In genomic region chr11:88295298-88295697, GRCm38 (mm10) we compare ENCODE assay signal across 20 mouse cellular contexts. TPM values are rescaled to one million over a fixed set of nuclear protein-coding genes. Genes with fewer than 3 reads are reported as not detected.
DNase-seq lines count a peak whose midpoint lies in the region; ATAC-seq lines count a peak whose summit lies in the region.
"Had no signal": no experiment of that assay in that cellular context is flagged by ENCODE, and none has a peak within 500 bp of the region (broad histone marks: within the 10 kb centered on the region; RNA-seq: fewer than 3 reads in every experiment).

No protein-coding gene starts in this region.

- no peaks in the 10 kb centered on the region for H3K27me3 ChIP-seq in hindbrain, embryonic 12.5 days
- H3K27me3 ChIP-seq in hindbrain, embryonic 14.5 days (ENCODE audit: control insufficient read depth, insufficient read depth, low read length) = no peaks in the 10 kb centered on the region
- no peaks in the 10 kb centered on the region for H3K27me3 ChIP-seq in neural tube, embryonic 12.5 days (replicated peaks)
- no peaks in the 10 kb centered on the region for H3K27me3 ChIP-seq in neural tube, embryonic 15.5 days (replicated peaks)
- H3K27me3 ChIP-seq in forebrain, embryonic 15.5 days = no peaks in the 10 kb centered on the region

- no peaks in the 10 kb centered on the region; the same call in 1 of the 2 replicates for H3K9me3 ChIP-seq in hindbrain, embryonic 12.5 days (replicated peaks)
- no peaks in the 10 kb centered on the region for H3K9me3 ChIP-seq in hindbrain, embryonic 14.5 days (ENCODE audit: control insufficient read depth, low read length)
- no peaks in the 10 kb centered on the region for H3K9me3 ChIP-seq in neural tube, embryonic 12.5 days
- H3K9me3 ChIP-seq in neural tube, embryonic 15.5 days (replicated peaks) = no peaks in the 10 kb centered on the region
- no peaks in the 10 kb centered on the region for H3K9me3 ChIP-seq in forebrain, embryonic 15.5 days

- peak overlapping the region; percentile 44 for H3K4me2 ChIP-seq in hindbrain, embryonic 12.5 days (replicated peaks)
- H3K4me2 ChIP-seq in hindbrain, embryonic 14.5 days (replicated peaks) = no peak overlapping the region
- peak overlapping the region; percentile 58 for H3K4me2 ChIP-seq in neural tube, embryonic 12.5 days (replicated peaks)
- no peak overlapping the region for H3K4me2 ChIP-seq in neural tube, embryonic 15.5 days
- H3K4me2 ChIP-seq in forebrain, embryonic 15.5 days (replicated peaks) = no peak overlapping the region

- 47% methylated on average over 5 of the region's 5 CpGs for WGBS in hindbrain, embryonic 12.5 days
- 44% methylated on average over 5 of the region's 5 CpGs for WGBS in hindbrain, embryonic 14.5 days
- 24% methylated on average over 5 of the region's 5 CpGs for WGBS in neural tube, embryonic 12.5 days
- 21% methylated on average over 5 of the region's 5 CpGs for WGBS in neural tube, embryonic 15.5 days
- WGBS in forebrain, embryonic 15.5 days = 72% methylated on average over 5 of the region's 5 CpGs

- peak overlapping the region; percentile 45; the same call in 1 of the 2 replicates for H3K9ac ChIP-seq in hindbrain, embryonic 12.5 days
- H3K9ac ChIP-seq in hindbrain, embryonic 14.5 days = no peak overlapping the region
- H3K9ac ChIP-seq in neural tube, embryonic 12.5 days = no peak overlapping the region; the same call in 1 of the 2 replicates
- no peak overlapping the region for H3K9ac ChIP-seq in neural tube, embryonic 15.5 days (replicated peaks)
- no peak overlapping the region for H3K9ac ChIP-seq in forebrain, embryonic 15.5 days (replicated peaks)
- H3K9ac ChIP-seq: forebrain, postnatal 0 days had no signal

- no peak for DNase-seq in hindbrain, embryonic 14.5 days (ENCODE audit: low spot score)
- peak; percentile 60 for DNase-seq in kidney, postnatal 14 days
- no peak for DNase-seq in gastrocnemius, postnatal 25 days
- no peak for DNase-seq in adrenal gland, postnatal 10 days
- DNase-seq: cerebellum, adult 2 months; embryo, embryonic 11 days; forebrain, postnatal 0 days; gastrocnemius, postnatal 10 days; heart, postnatal 4 days; lung, adult 18-20 months; lung, postnatal 4 days; right cerebral cortex, postnatal 4 days had no signal

- peak overlapping the region; percentile 71 for H3K27ac ChIP-seq in hindbrain, embryonic 12.5 days
- no peak overlapping the region for H3K27ac ChIP-seq in hindbrain, embryonic 14.5 days
- peak overlapping the region; percentile 23; the same call in 1 of the 2 replicates for H3K27ac ChIP-seq in neural tube, embryonic 12.5 days
- no peak overlapping the region for H3K27ac ChIP-seq in neural tube, embryonic 15.5 days (replicated peaks)
- H3K27ac ChIP-seq in forebrain, embryonic 15.5 days (replicated peaks) = no peak overlapping the region

- H3K36me3 ChIP-seq in hindbrain, embryonic 12.5 days = no peaks in the 10 kb centered on the region
- H3K36me3 ChIP-seq in hindbrain, embryonic 14.5 days (replicated peaks; ENCODE audit: control insufficient read depth, insufficient read depth) = no peaks in the 10 kb centered on the region
- no peaks in the 10 kb centered on the region for H3K36me3 ChIP-seq in neural tube, embryonic 12.5 days
- H3K36me3 ChIP-seq in neural tube, embryonic 15.5 days = no peaks in the 10 kb centered on the region
- H3K36me3 ChIP-seq in forebrain, embryonic 15.5 days = no peaks in the 10 kb centered on the region

- H3K4me3 ChIP-seq in hindbrain, embryonic 12.5 days = no peak overlapping the region
- H3K4me3 ChIP-seq in hindbrain, embryonic 14.5 days (replicated peaks; ENCODE audit: low read length) = no peak overlapping the region
- H3K4me3 ChIP-seq in neural tube, embryonic 12.5 days = no peak overlapping the region
- H3K4me3 ChIP-seq in neural tube, embryonic 15.5 days (replicated peaks) = no peak overlapping the region
- H3K4me3 ChIP-seq in forebrain, embryonic 15.5 days = no peak overlapping the region

- ATAC-seq in hindbrain, embryonic 12.5 days (ENCODE audit: low FRiP score) = no peak
- no peak for ATAC-seq in hindbrain, embryonic 14.5 days (ENCODE audit: low FRiP score)
- ATAC-seq in neural tube, embryonic 12.5 days (ENCODE audit: low FRiP score, low read depth) = no peak
- no peak for ATAC-seq in neural tube, embryonic 15.5 days (ENCODE audit: low FRiP score)
- ATAC-seq in forebrain, embryonic 15.5 days (replicated peaks) = no peak
- ATAC-seq: forebrain, postnatal 0 days had no signal

- H3K4me1 ChIP-seq in hindbrain, embryonic 12.5 days = peaks cover 51% of the 10 kb centered on the region
- H3K4me1 ChIP-seq in hindbrain, embryonic 14.5 days (replicated peaks; ENCODE audit: control insufficient read depth, insufficient read depth, low read length) = peaks cover 34% of the 10 kb centered on the region
- peaks cover 53% of the 10 kb centered on the region for H3K4me1 ChIP-seq in neural tube, embryonic 12.5 days
- peaks cover 32% of the 10 kb centered on the region for H3K4me1 ChIP-seq in neural tube, embryonic 15.5 days
- peaks cover 8% of the 10 kb centered on the region for H3K4me1 ChIP-seq in forebrain, embryonic 15.5 days

RNA-seq across cellular contexts. Expression of gene Ccdc182, which starts 1.4 kb away (rescaled TPM):
- polyA plus RNA-seq in hindbrain, embryonic 12.5 days (2016; fragmentation: Nextera tagmentation; extraction: Ambion mirVana) = 3.8 and 4.3 TPM in 2 replicates
- 0.37 TPM in 1 of 2 replicates, not detected in the other for polyA plus RNA-seq in hindbrain, embryonic 14.5 days (2014; fragmentation: Nextera tagmentation; extraction: Ambion mirVana)
- polyA plus RNA-seq in neural tube, embryonic 12.5 days (2016; fragmentation: Nextera tagmentation; extraction: Ambion mirVana) = 11.4 and 14.5 TPM in 2 replicates
- 0.13 and 0.15 TPM in 2 replicates for polyA plus RNA-seq in neural tube, embryonic 15.5 days (2015; fragmentation: Nextera tagmentation; extraction: Ambion mirVana)
- polyA plus RNA-seq in forebrain, embryonic 15.5 days (2015; fragmentation: Nextera tagmentation; extraction: Ambion mirVana) = 0.23 TPM in 1 of 2 replicates, not detected in the other
- not detected for total RNA-seq in gastrocnemius, postnatal 25 days (2021)
- total RNA-seq in adrenal gland, postnatal 10 days (2021) = not detected
- total RNA-seq: adrenal gland, adult 18-20 months; forebrain, postnatal 0 days; gastrocnemius, postnatal 10 days; heart, postnatal 4 days; layer of hippocampus, adult 8-10 months; left cerebral cortex, postnatal 10 days had no signal
- polyA plus RNA-seq: forebrain, postnatal 0 days; heart, embryonic 11.5 days had no signal

Comparison
In these comparisons a context has a peak if more than half of its experiments do, and no peak if none do; other contexts are left out.
1. H3K27ac ChIP-seq: peak in hindbrain, embryonic 12.5 days (single experiment) and neural tube, embryonic 12.5 days (single experiment); none in hindbrain, embryonic 14.5 days (single experiment), neural tube, embryonic 15.5 days (single experiment) and forebrain, embryonic 15.5 days (single experiment).
2. H3K4me2 ChIP-seq: peak in hindbrain, embryonic 12.5 days (single experiment) and neural tube, embryonic 12.5 days (single experiment); none in hindbrain, embryonic 14.5 days (single experiment), neural tube, embryonic 15.5 days (single experiment) and forebrain, embryonic 15.5 days (single experiment).